Mouse (Mus musculus) ES-E14 (cell line): ENCODE results near the gene Kirrel3.

Experiments used
- CHD2 ChIP-seq: IDR thresholded peaks from 2 replicates; pipeline ENCODE4 v1.6.1; 2014; ENCODE audit warnings: mild to moderate bottlenecking, low read depth, low read length, inconsistent platforms
- HCFC1 ChIP-seq: IDR thresholded peaks from 2 replicates; pipeline ENCODE4 v1.6.1; 2012; ENCODE audit warnings: low read length, inconsistent platforms, borderline replicate concordance; ENCODE audit not compliant: insufficient read depth
- MAFK ChIP-seq: IDR thresholded peaks from 2 replicates; pipeline ENCODE4 v1.6.1; 2014; ENCODE audit warnings: mild to moderate bottlenecking, low read depth, low read length, inconsistent platforms; ENCODE audit not compliant: insufficient read depth
- ZC3H11A ChIP-seq: IDR thresholded peaks from 2 replicates; pipeline ENCODE4 v1.6.1; 2012; ENCODE audit warnings: low read depth, mild to moderate bottlenecking, inconsistent platforms, low read length, borderline replicate concordance
- ZNF384 ChIP-seq: IDR thresholded peaks from 2 replicates; pipeline ENCODE4 v1.6.1; 2012; ENCODE audit warnings: low read depth, low read length, inconsistent platforms

DNA sequence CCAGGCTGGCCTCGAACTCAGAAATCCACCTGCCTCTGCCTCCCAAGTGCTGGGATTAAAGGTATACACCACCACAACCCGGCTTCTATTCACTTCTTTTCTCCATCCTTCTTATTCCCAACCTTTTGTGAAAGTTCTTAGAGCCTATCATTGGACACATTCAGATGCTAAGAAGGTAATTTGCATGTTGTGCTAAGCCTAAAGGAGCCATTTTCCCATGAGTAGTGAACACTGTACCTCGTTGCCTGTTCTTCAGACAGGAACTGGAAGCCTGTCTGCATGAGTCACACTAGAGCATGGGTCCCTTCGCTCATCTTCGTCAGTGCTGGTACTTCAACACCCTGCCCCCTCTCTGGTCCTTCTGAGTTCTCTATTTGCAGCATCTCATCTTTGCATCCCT is 268.2 kb downstream of the Kirrel3 start:
- TF ChIP-seq HCFC1 (no peak), ZNF384 (no peak), MAFK (no peak), CHD2 (no peak), ZC3H11A (no peak)
